Mouse (Mus musculus) embryonic stem cell, embryonic (primary cell): ENCODE measurements around the gene Slc36a2.

Experiments
- CTCF ChIA-PET, 4 experiments: fragments of 300-600 bp in 2 of 4; fragments of 350-600 bp in 2 of 4; sonication (Branson Sonifier 250); formaldehyde crosslinking; loops; one replicate each; lab custom pipeline; 2022; ENCODE audit warnings: inconsistent platforms in 2 of 4; lab: Charles Lee
- POLR2A ChIA-PET, 4 experiments: fragments of 300-600 bp in 2 of 4; fragments of 350-600 bp in 2 of 4; sonication (Branson Sonifier 250); formaldehyde crosslinking; loops; one replicate each; lab custom pipeline; 2022; ENCODE audit warnings: antibody characterized with exemption in 4 of 4, inconsistent platforms in 1 of 4; lab: Charles Lee

The Slc36a2 gene

GRCm38 (mm10) chr11:55184733-55185291 is at the start of gene Slc36a2:
Slc36a2 (minus strand) TSS chr11:55185077.
- POLR2A ChIA-PET: interaction anchor here in 2 of 4 experiments (0.6 to 1.6 kb wide), 11 partner anchors 9 to 284 kb away, joined by 3 to 9 read pairs (median 4); partner anchors contain the start of genes Gm2a (in 2 of the 2), G3bp1 (in 1 of the 2) and Slc36a1 (in 1 of the 2)

GRCm38 (mm10) chr11:55234288-55234687 is 49.4 kb upstream of the Slc36a2 start:
- CTCF ChIA-PET: interaction anchor here in 1 of 4 experiments (1.4 kb wide), 1 partner anchor 152 kb away, joined by 3 read pairs; no protein-coding TSS in a partner anchor
- POLR2A ChIA-PET: interaction anchor here in 3 of 4 experiments (0.7 to 1.9 kb wide), 4 partner anchors 12 to 251 kb away, joined by 3 to 5 read pairs (median 4); no protein-coding TSS in a partner anchor

More at GRCm38 (mm10) chr11:55184733-55185291, at the start of gene Slc36a2:
- CTCF ChIA-PET: interaction anchor here (0.6 to 3.1 kb wide), 16 partner anchors 10 to 205 kb away, joined by 3 to 17 read pairs (median 8); partner anchors contain the start of genes Slc36a1 (in 2 of the 4) and Gm2a (in 1 of the 4)

GRCm38 (mm10) chr11:55231034-55231433 is 46.2 kb upstream of the Slc36a2 start:
- CTCF ChIA-PET: no interaction called here
- POLR2A ChIA-PET: no interaction called here

DNA sequence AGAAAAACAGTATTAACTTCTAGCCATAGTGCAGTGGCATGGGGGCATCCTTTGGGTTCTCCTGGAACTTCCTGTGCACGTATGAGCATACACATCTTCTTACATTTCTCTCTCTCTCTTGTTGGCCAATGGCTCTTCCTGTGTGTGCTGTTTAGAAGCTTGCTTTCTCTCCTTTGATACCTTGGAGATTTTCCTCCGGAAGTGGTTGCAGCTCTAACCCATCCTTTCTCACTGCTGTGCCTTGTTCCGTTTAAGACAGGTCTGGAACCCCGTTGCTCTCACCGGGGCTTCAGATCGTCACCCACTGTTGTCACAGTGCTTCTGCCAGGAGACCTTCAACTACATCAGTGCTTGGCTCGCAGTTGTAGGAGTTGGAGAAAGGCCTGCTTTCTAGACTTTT is 36.4 kb upstream of the Slc36a2 start:
- POLR2A ChIA-PET: no interaction called here
- CTCF ChIA-PET: interaction anchor here in 1 of 4 experiments (0.6 kb wide), 1 partner anchor 392 kb away, joined by 5 read pairs; no protein-coding TSS in a partner anchor

GRCm38 (mm10) chr11:55218473-55218872 is 33.6 kb upstream of the Slc36a2 start:
- ChIA-PET POLR2A (interaction anchor here in 2 of 4 experiments (0.6 to 1.3 kb wide), 4 partner anchors 15 to 555 kb away, joined by 3 to 4 read pairs (median 3); partner anchors contain the start of gene Atox1 (in 1 of the 2)), CTCF (interaction anchor here in 2 of 4 experiments (0.5 to 0.7 kb wide), 2 partner anchors 20 to 60 kb away, joined by 4 to 8 read pairs; no protein-coding TSS in a partner anchor)

- POLR2A ChIA-PET: interaction anchor here in 2 of 4 experiments (1.2 to 1.3 kb wide), 3 partner anchors 14 to 243 kb away, joined by 3 read pairs; partner anchors contain the start of gene Atox1 (in 1 of the 2)
- CTCF ChIA-PET: interaction anchor here in 1 of 4 experiments (0.5 kb wide), 1 partner anchor 60 kb away, joined by 4 read pairs; no protein-coding TSS in a partner anchor
These were observed 33.0 kb upstream of the Slc36a2 start for GRCm38 (mm10) chr11:55217880-55218279.

DNA sequence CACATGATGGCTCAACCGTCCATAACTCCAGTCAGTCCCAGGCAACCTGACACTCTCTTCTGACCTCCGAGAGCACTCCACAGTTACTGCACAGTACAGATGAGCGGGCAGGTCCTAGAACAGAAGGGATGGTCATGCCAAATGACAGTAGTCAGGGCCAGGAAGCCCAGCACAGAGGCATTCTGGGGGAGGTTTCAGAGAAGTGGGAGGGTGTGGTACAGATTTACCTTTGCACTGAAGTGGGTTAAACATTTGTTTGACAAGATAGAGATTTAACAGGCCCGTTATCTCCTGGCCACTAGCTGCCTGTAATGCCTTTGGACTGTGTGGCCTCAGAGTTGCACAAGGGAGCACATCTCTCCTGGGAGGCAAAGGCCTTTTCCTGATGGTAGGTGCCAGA is 32.5 kb upstream of the Slc36a2 start:
- ChIA-PET POLR2A (interaction anchor here in 1 of 4 experiments (1.2 kb wide), 1 partner anchor 203 kb away, joined by 3 read pairs; no protein-coding TSS in a partner anchor), CTCF (interaction anchor here in 1 of 4 experiments (1.1 kb wide), 1 partner anchor 169 kb away, joined by 3 read pairs; no protein-coding TSS in a partner anchor)

- POLR2A ChIA-PET: interaction anchor here in 3 of 4 experiments (0.6 to 1.2 kb wide), 4 partner anchors 13 to 357 kb away, joined by 3 read pairs; partner anchors contain the start of genes G3bp1 (in 1 of the 3) and Slc36a1 (in 1 of the 3)
- CTCF ChIA-PET: interaction anchor here in 1 of 4 experiments (1.1 kb wide), 1 partner anchor 170 kb away, joined by 3 read pairs; no protein-coding TSS in a partner anchor
These were observed 32.0 kb upstream of the Slc36a2 start for GRCm38 (mm10) chr11:55216830-55217229.

DNA sequence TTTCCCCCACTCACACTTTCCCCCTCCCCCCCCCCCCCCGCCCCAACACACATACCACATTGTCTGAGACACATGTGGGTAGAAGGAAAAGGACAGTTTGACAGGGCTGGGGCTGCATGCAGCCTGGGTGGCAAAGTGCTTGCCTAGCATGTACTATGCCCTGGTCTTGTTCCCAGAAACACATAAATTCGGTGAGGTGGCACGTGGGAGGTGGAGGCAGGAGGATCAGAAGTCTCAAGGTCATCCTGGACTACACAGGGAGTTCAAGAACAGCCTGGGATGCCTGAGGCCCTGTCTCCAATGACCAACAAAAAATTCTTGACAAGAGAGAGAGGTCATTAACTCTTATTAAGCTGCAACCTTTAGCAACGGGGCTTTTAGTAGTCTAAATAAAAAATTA is 31.2 kb upstream of the Slc36a2 start:
- ChIA-PET POLR2A (interaction anchor here in 2 of 4 experiments (0.6 to 1.3 kb wide), 5 partner anchors 10 to 356 kb away, joined by 3 read pairs; partner anchors contain the start of genes G3bp1 (in 1 of the 2) and Slc36a1 (in 1 of the 2)), CTCF (interaction anchor here in 2 of 4 experiments (0.7 to 1.6 kb wide), 3 partner anchors 11 to 595 kb away, joined by 3 to 5 read pairs (median 4); no protein-coding TSS in a partner anchor)

- ChIA-PET CTCF (interaction anchor here in 2 of 4 experiments (1.3 to 2.0 kb wide), 3 partner anchors 10 to 172 kb away, joined by 4 to 11 read pairs (median 4); no protein-coding TSS in a partner anchor), POLR2A (interaction anchor here in 2 of 4 experiments (0.9 to 1.3 kb wide), 4 partner anchors 9 to 269 kb away, joined by 3 read pairs; partner anchors contain the start of gene Slc36a1 (in 1 of the 2))
These were observed 30.1 kb upstream of the Slc36a2 start for GRCm38 (mm10) chr11:55214978-55215377.

GRCm38 (mm10) chr11:55214161-55214560 is 29.3 kb upstream of the Slc36a2 start:
- CTCF ChIA-PET: interaction anchor here in 2 of 4 experiments (0.9 to 2.0 kb wide), 2 partner anchors 10 to 172 kb away, joined by 3 to 11 read pairs; no protein-coding TSS in a partner anchor
- POLR2A ChIA-PET: interaction anchor here in 2 of 4 experiments (0.6 to 1.4 kb wide), 4 partner anchors 144 to 534 kb away, joined by 3 to 5 read pairs (median 3); partner anchors contain the start of gene G3bp1 (in 1 of the 2)

- CTCF ChIA-PET: interaction anchor here in 2 of 4 experiments (0.7 to 2.5 kb wide), 3 partner anchors 12 to 173 kb away, joined by 5 to 11 read pairs (median 7); no protein-coding TSS in a partner anchor
- POLR2A ChIA-PET: interaction anchor here in 1 of 4 experiments (0.6 to 1.4 kb wide), 4 partner anchors 9 to 535 kb away, joined by 3 to 5 read pairs (median 3); partner anchors contain the start of genes G3bp1 and Slc36a1
These were observed 28.6 kb upstream of the Slc36a2 start for GRCm38 (mm10) chr11:55213518-55213917.

DNA sequence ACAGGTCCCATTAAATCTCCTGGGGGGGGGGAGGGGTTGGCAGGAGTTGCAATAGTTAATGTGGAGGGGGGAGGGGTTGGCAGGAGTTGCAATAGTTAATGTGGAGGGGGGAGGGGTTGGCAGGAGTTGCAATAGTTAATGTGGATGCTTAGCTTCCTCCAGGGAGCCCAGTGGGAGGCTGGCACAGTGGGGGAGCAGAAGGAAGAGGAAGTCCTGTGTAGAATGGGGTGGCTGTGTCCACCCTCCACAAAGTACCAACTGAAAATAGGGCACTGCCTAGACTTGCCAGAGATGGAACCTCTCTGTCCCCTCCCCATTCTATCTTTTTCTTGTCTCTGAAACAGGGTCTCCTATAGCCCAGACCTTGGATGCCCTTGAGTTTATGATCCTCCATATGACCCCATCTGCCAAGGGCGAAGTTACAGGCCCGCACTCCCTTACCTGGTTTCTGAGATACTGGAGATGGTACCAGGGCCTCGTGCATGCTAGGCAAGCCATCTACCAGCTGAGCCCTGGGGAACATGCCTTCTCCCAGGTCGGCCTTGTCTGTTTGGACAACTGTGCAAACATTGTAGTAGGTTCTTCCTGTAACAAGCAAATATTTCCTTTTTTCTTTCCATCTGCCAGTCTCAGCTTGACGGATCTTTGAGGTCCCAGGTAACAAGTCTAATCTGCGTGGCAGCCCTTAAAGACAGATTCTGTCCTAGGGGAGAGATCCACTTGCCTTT is 24.9 kb upstream of the Slc36a2 start:
- ChIA-PET CTCF (interaction anchor here in 2 of 4 experiments (0.9 to 3.1 kb wide), 4 partner anchors 163 to 177 kb away, joined by 3 to 12 read pairs (median 8); no protein-coding TSS in a partner anchor), POLR2A (interaction anchor here in 3 of 4 experiments (0.5 to 1.8 kb wide), 5 partner anchors 111 to 259 kb away, joined by 3 to 10 read pairs (median 6); partner anchors contain the start of gene G3bp1 (in 1 of the 3))

- CTCF ChIA-PET: interaction anchor here in 3 of 4 experiments (0.7 to 3.1 kb wide), 6 partner anchors 17 to 902 kb away, joined by 3 to 12 read pairs (median 6); no protein-coding TSS in a partner anchor
These were observed 24.2 kb upstream of the Slc36a2 start for GRCm38 (mm10) chr11:55209032-55209431.

DNA sequence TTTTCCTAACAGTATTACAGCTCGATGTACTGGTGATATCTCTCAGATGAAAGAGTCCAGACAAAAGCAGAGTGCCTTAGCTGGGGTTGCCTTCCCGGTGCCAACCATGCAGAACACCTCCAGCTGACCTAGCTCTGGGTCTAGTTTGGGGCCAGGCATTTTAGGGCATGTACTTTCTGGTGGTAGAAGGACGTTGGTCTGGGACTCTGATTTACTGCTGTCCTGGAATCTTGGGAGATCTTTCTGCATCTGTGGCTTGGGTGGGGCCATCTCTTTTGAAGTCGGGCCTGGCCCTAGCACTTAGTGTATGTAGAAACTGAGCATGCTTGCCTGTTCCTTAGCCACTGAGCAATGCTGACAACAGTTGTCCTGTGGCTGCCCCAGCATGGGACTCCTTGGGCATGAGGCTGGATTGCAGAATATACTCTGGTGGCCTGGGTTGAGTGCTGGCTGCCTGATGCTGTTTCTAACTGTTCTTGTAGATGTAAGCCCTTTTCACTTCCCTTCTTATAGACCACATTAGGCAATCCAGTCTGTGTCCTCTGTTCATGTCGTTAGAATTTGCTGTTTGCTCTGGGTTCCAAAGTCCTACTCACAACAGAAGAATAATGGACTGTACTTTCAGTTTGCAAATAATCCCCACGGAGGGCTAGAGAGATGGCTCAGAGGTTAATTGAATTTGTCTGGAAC is 23.3 kb upstream of the Slc36a2 start:
- POLR2A ChIA-PET: interaction anchor here in 2 of 4 experiments (0.9 to 1.8 kb wide), 4 partner anchors 115 to 261 kb away, joined by 3 to 10 read pairs (median 4); partner anchors contain the start of gene G3bp1 (in 1 of the 2)
- CTCF ChIA-PET: interaction anchor here in 3 of 4 experiments (0.5 to 5.4 kb wide), 5 partner anchors 10 to 179 kb away, joined by 3 to 109 read pairs (median 7); no protein-coding TSS in a partner anchor

More at GRCm38 (mm10) chr11:55209032-55209431, 24.2 kb upstream of the Slc36a2 start:
- POLR2A ChIA-PET: interaction anchor here in 2 of 4 experiments (0.9 to 1.8 kb wide), 4 partner anchors 114 to 260 kb away, joined by 3 to 10 read pairs (median 4); partner anchors contain the start of gene G3bp1 (in 2 of the 2)

- ChIA-PET CTCF (interaction anchor here (0.5 to 5.4 kb wide), 40 partner anchors 10 to 408 kb away, joined by 3 to 109 read pairs (median 5); partner anchors contain the start of genes Fat2 (in 1 of the 4), G3bp1 (in 1 of the 4) and Slc36a2 (in 1 of the 4)), POLR2A (interaction anchor here (0.6 to 4.0 kb wide), 30 partner anchors 9 to 408 kb away, joined by 3 to 38 read pairs (median 4); partner anchors contain the start of genes G3bp1 (in 2 of the 4), Atox1 (in 1 of the 4), Fat2 (in 1 of the 4) and Gm2a (in 1 of the 4))
These were observed 19.7 kb upstream of the Slc36a2 start for GRCm38 (mm10) chr11:55204602-55205001.
